Mouse (Mus musculus) urinary bladder, postnatal 14 days (tissue): Measurements from ENCODE around the gene Gm49369.
"Not testable (repeated sequence)": the region's sequence is repeated elsewhere in the genome, so short reads cannot be mapped to it uniquely, and the experiment has no call there.

Experiments used
- DNase-seq: peaks from one replicate; pipeline ENCODE4 v3.0.0; 2021; ENCODE audit warnings: low spot score

Gene Gm49369

GRCm38 (mm10) chr7:142371768-142372661, 10.5 kb downstream of the Gm49369 start:
- peak; percentile 41 for DNase-seq

- no peak for DNase-seq
Measured at GRCm38 (mm10) chr7:142371398-142371767, 11.1 kb downstream of the Gm49369 start.

- no peak for DNase-seq
Measured at GRCm38 (mm10) chr7:142370937-142371336, 11.5 kb downstream of the Gm49369 start.

- DNase-seq: no peak
Measured at GRCm38 (mm10) chr7:142369820-142370219, 12.6 kb downstream of the Gm49369 start.

GRCm38 (mm10) chr7:142368856-142369255, 13.6 kb downstream of the Gm49369 start:
- DNase-seq: no peak

GRCm38 (mm10) chr7:142363107-142363506, 19.4 kb downstream of the Gm49369 start:
- DNase-seq: no peak

GRCm38 (mm10) chr7:142360743-142361142, 21.7 kb downstream of the Gm49369 start:
- no peak for DNase-seq

- no peak for DNase-seq
Measured at GRCm38 (mm10) chr7:142359129-142359528, 23.3 kb downstream of the Gm49369 start.

- no peak for DNase-seq
Measured at GRCm38 (mm10) chr7:142357566-142357965, 24.9 kb downstream of the Gm49369 start.

GRCm38 (mm10) chr7:142354661-142355233, 27.7 kb downstream of the Gm49369 start:
- no peak for DNase-seq

GRCm38 (mm10) chr7:142353854-142354253, 28.6 kb downstream of the Gm49369 start:
- DNase-seq: no peak

GRCm38 (mm10) chr7:142351569-142351968, 30.9 kb downstream of the Gm49369 start:
- DNase-seq: no peak

GRCm38 (mm10) chr7:142349308-142349961, 33.0 kb downstream of the Gm49369 start:
- DNase-seq: peak; percentile 32

GRCm38 (mm10) chr7:142347542-142347941, 34.9 kb downstream of the Gm49369 start:
- DNase-seq: no peak

- DNase-seq: no peak
Measured at GRCm38 (mm10) chr7:142342247-142342640, 40.2 kb downstream of the Gm49369 start.

GRCm38 (mm10) chr7:142341564-142342246, 40.8 kb downstream of the Gm49369 start:
- peak; percentile 65 for DNase-seq

GRCm38 (mm10) chr7:142340269-142340970, 42.0 kb downstream of the Gm49369 start:
- peak; percentile 35 for DNase-seq

GRCm38 (mm10) chr7:142335151-142335550, 47.3 kb downstream of the Gm49369 start:
- no peak for DNase-seq

- DNase-seq: peak; percentile 92
Measured at GRCm38 (mm10) chr7:142334246-142334645, 48.2 kb downstream of the Gm49369 start.

- not testable (repeated sequence) for DNase-seq
Measured at GRCm38 (mm10) chr7:142332741-142333140, 49.7 kb downstream of the Gm49369 start.

GRCm38 (mm10) chr7:142331281-142331680, 51.2 kb downstream of the Gm49369 start:
- no peak for DNase-seq

GRCm38 (mm10) chr7:142330271-142330724, 52.2 kb downstream of the Gm49369 start:
- no peak for DNase-seq
